Mouse (Mus musculus): ENCODE measurements at regions not wholly inside any gene's neighbourhood (a gene's known extent, or its start where the extent isn't known, plus 50 kb on each side); places are given as distances from the start of the nearest gene placed in this dataset.

DNA sequence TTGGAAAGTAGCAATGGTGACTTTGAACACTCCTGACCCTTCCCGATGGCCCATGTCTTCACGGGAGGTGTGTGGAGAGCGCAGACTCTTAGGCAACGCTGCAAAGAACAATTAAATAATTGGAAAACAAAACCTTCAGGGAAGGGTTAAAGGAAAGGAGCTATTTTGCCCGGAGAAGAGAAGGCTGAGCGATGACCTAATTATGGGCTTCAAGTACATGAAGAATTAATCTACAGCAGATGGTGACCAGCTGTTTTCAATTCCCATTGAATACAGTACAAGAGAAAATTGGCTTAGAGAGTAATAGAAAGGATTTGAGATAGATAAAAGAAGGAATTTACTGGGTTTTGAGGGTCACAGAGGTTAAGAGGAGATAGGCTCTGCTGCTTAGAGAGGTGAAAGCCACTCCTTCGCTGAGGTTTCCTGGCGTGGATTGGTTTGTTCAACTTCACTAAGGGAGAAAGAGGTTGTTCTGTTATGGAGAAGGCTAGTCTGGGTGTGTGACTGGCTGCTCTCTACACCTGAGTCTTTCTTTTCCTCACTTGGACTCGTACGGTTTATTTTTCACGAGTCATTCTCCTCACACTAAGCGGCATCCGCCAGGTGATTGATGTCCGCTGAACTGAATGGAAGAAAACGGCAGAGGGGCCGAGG is 184.7 kb upstream of the Car8 start:
- H3K4me1 ChIP-seq (ENCODE audit: control insufficient read depth, insufficient read depth, low read length): no peaks in the 10 kb centered on the region
- H3K9me3 ChIP-seq (ENCODE audit: control insufficient read depth, low read depth, low read length): no peaks in the 10 kb centered on the region
- no peaks in the 10 kb centered on the region for H3K36me3 ChIP-seq (ENCODE audit: control insufficient read depth, insufficient read depth, low read length)
- no peak overlapping the region for H3K9ac ChIP-seq (replicated peaks; ENCODE audit: low read depth, low read length)
- ATAC-seq (ENCODE audit: insufficient number of reproducible peaks, insufficient read depth, low FRiP score, low read depth): peak; percentile 28; the same call in 1 of the 2 replicates
- no peaks in the 10 kb centered on the region for H3K27me3 ChIP-seq (ENCODE audit: control insufficient read depth, insufficient read depth, low read length)
- H3K4me3 ChIP-seq (ENCODE audit: low read depth, low read length): no peak overlapping the region
- H3K4me2 ChIP-seq (replicated peaks; ENCODE audit: low read depth, low read length): no peak overlapping the region
- H3K27ac ChIP-seq (ENCODE audit: low read length): no peak overlapping the region
- 36% methylated on average over 16 of the region's 16 CpGs for WGBS

DNA sequence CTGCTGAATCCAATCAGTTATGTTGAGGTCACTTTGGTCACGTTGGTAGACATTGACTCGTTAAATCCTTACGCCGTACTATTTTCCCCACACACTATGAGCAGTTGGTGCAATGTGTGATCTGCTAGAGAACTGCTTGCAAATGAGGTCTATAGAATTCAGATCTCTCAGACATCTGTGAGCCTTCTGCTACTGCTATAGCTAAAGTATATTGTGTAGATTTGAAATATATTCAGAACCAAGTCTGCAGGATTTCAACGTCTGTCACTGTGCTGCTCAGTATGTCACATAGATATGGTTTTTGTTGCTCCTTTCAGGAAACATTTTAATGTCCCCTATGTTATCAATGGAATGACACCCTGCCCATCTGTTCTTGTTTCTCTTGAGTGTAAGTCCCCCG is 182.4 kb upstream of the Car8 start:
- Histone ChIP-seq H3K4me2 (replicated peaks; ENCODE audit: low read depth, low read length) (no peak overlapping the region), H3K27ac (ENCODE audit: low read length) (no peak overlapping the region), H3K4me1 (ENCODE audit: control insufficient read depth, insufficient read depth, low read length) (no peaks in the 10 kb centered on the region), H3K27me3 (ENCODE audit: control insufficient read depth, insufficient read depth, low read length) (no peaks in the 10 kb centered on the region), H3K4me3 (ENCODE audit: low read depth, low read length) (no peak overlapping the region), H3K9me3 (ENCODE audit: control insufficient read depth, low read depth, low read length) (no peaks in the 10 kb centered on the region), H3K9ac (replicated peaks; ENCODE audit: low read depth, low read length) (no peak overlapping the region), H3K36me3 (ENCODE audit: control insufficient read depth, insufficient read depth, low read length) (no peaks in the 10 kb centered on the region)
- 95% methylated on average over 6 of the region's 6 CpGs for WGBS
- no peak for ATAC-seq (ENCODE audit: insufficient number of reproducible peaks, insufficient read depth, low FRiP score, low read depth)

DNA sequence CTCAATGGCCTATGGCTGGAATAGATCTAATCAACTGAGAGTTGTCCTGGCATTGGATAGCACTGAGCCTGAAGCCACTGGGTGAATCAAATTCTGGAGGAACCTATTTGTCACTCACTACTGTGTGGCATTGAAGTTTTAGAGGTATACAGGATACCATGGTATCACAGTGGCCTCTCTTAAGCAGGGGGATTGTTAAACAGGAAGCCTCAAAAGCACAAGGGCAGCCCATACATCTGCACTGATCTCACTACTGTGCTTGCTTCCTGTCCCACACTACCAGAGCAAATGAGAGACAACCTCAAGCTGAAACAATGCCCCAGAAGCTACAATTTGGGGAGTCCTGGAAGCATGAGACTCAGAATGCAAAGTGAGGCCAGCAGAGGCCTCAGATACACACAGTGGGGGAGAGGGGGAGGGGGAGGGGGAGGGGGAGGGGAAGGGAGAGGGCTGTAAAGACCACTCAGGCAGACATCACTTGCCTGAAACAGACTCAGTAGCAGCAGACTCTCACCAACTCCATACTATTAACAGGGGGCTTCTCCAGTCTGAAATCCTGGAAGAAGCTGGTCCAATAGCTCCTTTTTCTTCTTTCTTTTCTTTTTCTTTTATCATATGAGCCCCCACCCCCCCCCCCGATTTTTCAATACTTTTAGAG is 179.7 kb upstream of the Car8 start:
- H3K36me3 ChIP-seq (ENCODE audit: control insufficient read depth, insufficient read depth, low read length): no peaks in the 10 kb centered on the region
- no peak overlapping the region for H3K27ac ChIP-seq (ENCODE audit: low read length)
- no peaks in the 10 kb centered on the region for H3K27me3 ChIP-seq (ENCODE audit: control insufficient read depth, insufficient read depth, low read length)
- H3K4me2 ChIP-seq (replicated peaks; ENCODE audit: low read depth, low read length): no peak overlapping the region
- ATAC-seq (ENCODE audit: insufficient number of reproducible peaks, insufficient read depth, low FRiP score, low read depth): no peak
- no peak overlapping the region for H3K4me3 ChIP-seq (ENCODE audit: low read depth, low read length)
- no peaks in the 10 kb centered on the region for H3K9me3 ChIP-seq (ENCODE audit: control insufficient read depth, low read depth, low read length)
- H3K4me1 ChIP-seq (ENCODE audit: control insufficient read depth, insufficient read depth, low read length): no peaks in the 10 kb centered on the region
- H3K9ac ChIP-seq (replicated peaks; ENCODE audit: low read depth, low read length): no peak overlapping the region
- WGBS: 18% methylated on average over 1 of the region's 1 CpGs

DNA sequence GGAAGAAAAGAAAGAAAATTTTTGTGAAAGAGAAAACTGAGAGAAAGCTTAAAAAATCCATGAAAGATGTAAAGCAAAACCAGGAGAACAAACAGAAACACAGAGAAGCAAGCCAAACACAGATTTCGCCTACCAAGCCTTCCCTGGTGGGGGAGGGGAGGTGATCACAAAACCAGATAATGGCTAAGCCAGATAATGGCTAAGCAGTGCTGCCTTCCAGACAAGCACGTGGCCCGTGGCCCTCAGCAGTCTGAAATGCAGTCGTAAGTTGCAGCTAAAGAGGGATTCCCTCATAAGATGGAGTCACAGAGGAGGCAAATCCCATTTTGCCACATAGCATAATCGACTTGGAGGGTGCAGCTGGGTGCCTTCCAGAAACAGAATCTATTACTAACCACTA is 179.0 kb upstream of the Car8 start:
- Histone ChIP-seq H3K36me3 (ENCODE audit: control insufficient read depth, insufficient read depth, low read length) (no peaks in the 10 kb centered on the region), H3K4me2 (replicated peaks; ENCODE audit: low read depth, low read length) (no peak overlapping the region), H3K27me3 (ENCODE audit: control insufficient read depth, insufficient read depth, low read length) (no peaks in the 10 kb centered on the region), H3K9me3 (ENCODE audit: control insufficient read depth, low read depth, low read length) (no peaks in the 10 kb centered on the region), H3K27ac (ENCODE audit: low read length) (no peak overlapping the region), H3K4me3 (ENCODE audit: low read depth, low read length) (no peak overlapping the region), H3K9ac (replicated peaks; ENCODE audit: low read depth, low read length) (no peak overlapping the region), H3K4me1 (ENCODE audit: control insufficient read depth, insufficient read depth, low read length) (no peaks in the 10 kb centered on the region)
- WGBS: 32% methylated on average over 5 of the region's 5 CpGs
- ATAC-seq (ENCODE audit: insufficient number of reproducible peaks, insufficient read depth, low FRiP score, low read depth): no peak

DNA sequence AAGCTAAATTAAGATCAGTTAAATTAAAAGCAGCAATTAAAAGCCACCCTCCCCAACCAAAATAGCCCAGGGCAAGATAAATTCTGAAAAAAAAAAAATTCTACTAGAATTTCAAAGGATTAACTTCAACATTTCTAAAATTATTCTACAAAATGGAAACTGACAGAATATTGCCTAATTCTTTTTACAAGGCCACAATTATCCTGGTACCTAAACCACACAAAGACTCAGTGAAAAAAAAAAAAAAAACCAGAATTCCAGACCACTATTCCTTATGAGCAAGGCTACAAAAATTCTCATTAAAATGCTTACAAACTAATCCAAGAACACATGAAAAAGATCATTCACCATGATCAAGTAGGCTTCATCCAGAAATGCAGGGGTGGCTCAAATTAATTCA is 174.5 kb upstream of the Car8 start:
- H3K9me3 ChIP-seq (ENCODE audit: control insufficient read depth, low read depth, low read length): no peaks in the 10 kb centered on the region
- no peak for ATAC-seq (ENCODE audit: insufficient number of reproducible peaks, insufficient read depth, low FRiP score, low read depth)
- no peak overlapping the region for H3K4me3 ChIP-seq (ENCODE audit: low read depth, low read length)
- H3K27me3 ChIP-seq (ENCODE audit: control insufficient read depth, insufficient read depth, low read length): no peaks in the 10 kb centered on the region
- H3K36me3 ChIP-seq (ENCODE audit: control insufficient read depth, insufficient read depth, low read length): no peaks in the 10 kb centered on the region
- H3K9ac ChIP-seq (replicated peaks; ENCODE audit: low read depth, low read length): no peak overlapping the region
- H3K27ac ChIP-seq (ENCODE audit: low read length): no peak overlapping the region
- no peak overlapping the region for H3K4me2 ChIP-seq (replicated peaks; ENCODE audit: low read depth, low read length)
- H3K4me1 ChIP-seq (ENCODE audit: control insufficient read depth, insufficient read depth, low read length): no peaks in the 10 kb centered on the region

DNA sequence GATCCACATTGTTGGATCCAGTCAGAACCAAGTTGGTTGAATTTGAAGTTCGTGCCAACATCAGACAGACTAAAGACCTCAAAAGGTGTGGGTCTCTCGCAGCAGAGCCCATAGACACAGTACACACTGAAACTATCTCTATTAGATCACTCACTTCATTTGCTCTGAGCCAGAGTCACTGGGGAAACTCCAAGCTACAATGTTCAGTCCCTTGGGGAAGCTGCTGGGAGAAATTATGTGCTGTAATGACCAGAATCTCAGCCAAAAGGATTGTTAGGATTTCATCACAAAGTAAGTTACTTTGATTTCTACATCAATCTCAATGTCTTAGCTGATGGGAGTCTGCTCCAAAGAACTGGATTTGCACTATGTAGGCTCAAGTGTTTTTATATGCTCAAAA is 161.2 kb upstream of the Car8 start:
- no peaks in the 10 kb centered on the region for H3K27me3 ChIP-seq (ENCODE audit: control insufficient read depth, insufficient read depth, low read length)
- H3K9ac ChIP-seq (replicated peaks; ENCODE audit: low read depth, low read length): no peak overlapping the region
- no peaks in the 10 kb centered on the region for H3K36me3 ChIP-seq (ENCODE audit: control insufficient read depth, insufficient read depth, low read length)
- no peak overlapping the region for H3K4me3 ChIP-seq (ENCODE audit: low read depth, low read length)
- ATAC-seq (ENCODE audit: insufficient number of reproducible peaks, insufficient read depth, low FRiP score, low read depth): no peak
- no peak overlapping the region for H3K4me2 ChIP-seq (replicated peaks; ENCODE audit: low read depth, low read length)
- H3K4me1 ChIP-seq (ENCODE audit: control insufficient read depth, insufficient read depth, low read length): no peaks in the 10 kb centered on the region
- WGBS: 81% methylated on average over 2 of the region's 2 CpGs
- H3K9me3 ChIP-seq (ENCODE audit: control insufficient read depth, low read depth, low read length): no peaks in the 10 kb centered on the region
- H3K27ac ChIP-seq (ENCODE audit: low read length): no peak overlapping the region

DNA sequence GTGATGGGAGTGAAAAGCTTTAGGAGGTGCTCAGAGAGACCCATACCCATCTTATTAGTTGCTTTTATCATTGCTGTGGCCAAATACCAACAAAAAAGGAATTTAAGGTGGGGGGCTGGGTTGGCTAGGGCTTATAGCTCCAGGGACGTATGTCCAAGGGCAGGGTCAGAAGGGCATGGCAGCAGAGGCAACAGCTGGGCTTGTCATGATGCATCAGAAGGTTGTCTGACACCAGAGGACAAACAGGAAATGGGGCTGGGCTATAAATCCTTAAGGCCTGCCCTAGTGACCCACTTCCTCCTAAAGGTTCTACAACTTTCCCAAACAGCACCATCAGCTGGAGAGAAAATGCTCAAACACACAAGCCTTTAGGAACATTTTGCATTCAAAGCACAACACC is 160.6 kb upstream of the Car8 start:
- ATAC-seq (ENCODE audit: insufficient number of reproducible peaks, insufficient read depth, low FRiP score, low read depth): no peak

DNA sequence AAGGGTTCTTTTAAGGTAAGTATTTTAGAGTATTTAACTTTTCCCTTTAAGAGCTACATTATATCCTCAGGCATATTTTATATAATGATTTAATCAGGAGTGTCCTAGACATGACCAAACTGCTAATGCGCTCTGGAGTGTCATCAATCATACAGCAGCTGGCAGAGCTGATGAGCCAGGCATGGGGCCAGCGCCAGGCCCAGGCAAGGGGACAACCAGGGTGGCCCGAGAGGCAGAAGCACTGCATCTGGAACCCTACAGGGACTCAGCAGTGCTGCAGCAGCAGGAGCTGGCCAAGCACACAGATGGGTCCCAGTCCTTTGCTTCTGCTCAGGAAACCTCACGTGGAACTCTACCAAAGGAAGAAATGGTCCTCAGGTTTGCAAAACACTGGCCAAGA is 160.1 kb upstream of the Car8 start:
- no peaks in the 10 kb centered on the region for H3K36me3 ChIP-seq (ENCODE audit: control insufficient read depth, insufficient read depth, low read length)
- H3K27ac ChIP-seq (ENCODE audit: low read length): no peak overlapping the region
- no peak overlapping the region for H3K4me3 ChIP-seq (ENCODE audit: low read depth, low read length)
- no peak overlapping the region for H3K9ac ChIP-seq (replicated peaks; ENCODE audit: low read depth, low read length)
- 40% methylated on average over 4 of the region's 4 CpGs for WGBS
- H3K4me2 ChIP-seq (replicated peaks; ENCODE audit: low read depth, low read length): no peak overlapping the region
- no peaks in the 10 kb centered on the region for H3K9me3 ChIP-seq (ENCODE audit: control insufficient read depth, low read depth, low read length)
- no peaks in the 10 kb centered on the region for H3K27me3 ChIP-seq (ENCODE audit: control insufficient read depth, insufficient read depth, low read length)
- H3K4me1 ChIP-seq (ENCODE audit: control insufficient read depth, insufficient read depth, low read length): no peaks in the 10 kb centered on the region
- ATAC-seq (ENCODE audit: insufficient number of reproducible peaks, insufficient read depth, low FRiP score, low read depth): peak; percentile 49; the same call in 1 of the 2 replicates

More for the DNA sequence above, 160.6 kb upstream of the Car8 start:
- no peak overlapping the region for H3K9ac ChIP-seq (replicated peaks; ENCODE audit: low read depth, low read length)
- H3K27ac ChIP-seq (ENCODE audit: low read length): no peak overlapping the region
- no peaks in the 10 kb centered on the region for H3K27me3 ChIP-seq (ENCODE audit: control insufficient read depth, insufficient read depth, low read length)
- no peaks in the 10 kb centered on the region for H3K4me1 ChIP-seq (ENCODE audit: control insufficient read depth, insufficient read depth, low read length)
- no peaks in the 10 kb centered on the region for H3K36me3 ChIP-seq (ENCODE audit: control insufficient read depth, insufficient read depth, low read length)
- whole genome bisulfite sequencing: 68% methylated on average over 1 of the region's 1 CpGs
- no peaks in the 10 kb centered on the region for H3K9me3 ChIP-seq (ENCODE audit: control insufficient read depth, low read depth, low read length)
- no peak overlapping the region for H3K4me3 ChIP-seq (ENCODE audit: low read depth, low read length)
- H3K4me2 ChIP-seq (replicated peaks; ENCODE audit: low read depth, low read length): no peak overlapping the region

DNA sequence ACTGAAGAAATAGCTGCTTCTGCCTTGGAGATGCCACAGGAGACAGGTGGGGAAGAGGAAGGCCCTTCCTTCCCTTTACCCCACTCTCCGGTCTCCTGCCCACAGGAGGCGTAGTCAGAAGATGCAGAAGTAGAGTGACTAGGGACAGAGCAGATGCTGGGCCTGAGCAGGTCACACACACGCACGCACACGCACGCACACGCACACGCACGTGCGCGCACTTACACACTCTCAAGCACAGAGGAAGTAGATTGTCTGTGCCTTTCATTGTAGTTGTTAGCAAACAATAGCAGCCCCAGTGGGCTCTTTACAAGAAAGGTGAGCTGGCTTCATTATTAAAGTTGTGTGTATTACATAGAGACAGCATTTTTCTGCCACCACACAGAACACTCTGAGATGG is 144.3 kb upstream of the Car8 start:
- H3K27me3 ChIP-seq (ENCODE audit: control insufficient read depth, insufficient read depth, low read length): no peaks in the 10 kb centered on the region
- H3K4me1 ChIP-seq (ENCODE audit: control insufficient read depth, insufficient read depth, low read length): no peaks in the 10 kb centered on the region
- no peaks in the 10 kb centered on the region for H3K9me3 ChIP-seq (ENCODE audit: control insufficient read depth, low read depth, low read length)
- H3K4me3 ChIP-seq (ENCODE audit: low read depth, low read length): no peak overlapping the region
- no peak for ATAC-seq (ENCODE audit: insufficient number of reproducible peaks, insufficient read depth, low FRiP score, low read depth)
- H3K9ac ChIP-seq (replicated peaks; ENCODE audit: low read depth, low read length): no peak overlapping the region
- H3K36me3 ChIP-seq (ENCODE audit: control insufficient read depth, insufficient read depth, low read length): no peaks in the 10 kb centered on the region
- no peak overlapping the region for H3K27ac ChIP-seq (ENCODE audit: low read length)
- 96% methylated on average over 11 of the region's 11 CpGs for WGBS
- H3K4me2 ChIP-seq (replicated peaks; ENCODE audit: low read depth, low read length): no peak overlapping the region
